24 mouse cellular contexts compared by ENCODE assay signal in genomic region chr3:69461956-69462355, GRCm38 (mm10).
DNase-seq lines count a peak whose midpoint lies in the region; ATAC-seq and TF ChIP-seq lines count a peak whose summit lies in the region.
"Had no signal": no experiment of that assay in that cellular context is flagged by ENCODE, and none has a peak within 500 bp of the region (broad histone marks: within the 10 kb centered on the region; RNA-seq: fewer than 3 reads in every experiment).

No protein-coding gene starts in this region.

- no peaks in the 10 kb centered on the region for H3K36me3 ChIP-seq in lung, embryonic 14.5 days (ENCODE audit: insufficient read depth)
- no peaks in the 10 kb centered on the region for H3K36me3 ChIP-seq in lung, postnatal 0 days (ENCODE audit: insufficient read depth, low read length)
- H3K36me3 ChIP-seq: embryonic facial prominence, embryonic 12.5 days; embryonic facial prominence, embryonic 15.5 days; forebrain, embryonic 12.5 days; forebrain, embryonic 15.5 days; hindbrain, embryonic 10.5 days; hindbrain, embryonic 13.5 days had no signal

- no peaks in the 10 kb centered on the region for H3K4me1 ChIP-seq in lung, embryonic 14.5 days (ENCODE audit: insufficient read depth)
- H3K4me1 ChIP-seq in lung, adult 2 months (ENCODE audit: control insufficient read depth, insufficient read depth, low read length): no peaks in the 10 kb centered on the region
- no peaks in the 10 kb centered on the region for H3K4me1 ChIP-seq in lung, postnatal 0 days (ENCODE audit: insufficient read depth, low read depth, low read length)
- H3K4me1 ChIP-seq: embryonic facial prominence, embryonic 12.5 days; embryonic facial prominence, embryonic 15.5 days; forebrain, embryonic 12.5 days; hindbrain, embryonic 10.5 days; hindbrain, embryonic 13.5 days had no signal

- H3K9me3 ChIP-seq in lung, embryonic 14.5 days (ENCODE audit: low read depth, low read length): no peaks in the 10 kb centered on the region
- H3K9me3 ChIP-seq in lung, postnatal 0 days (ENCODE audit: low read length): no peaks in the 10 kb centered on the region
- H3K9me3 ChIP-seq: embryonic facial prominence, embryonic 12.5 days; embryonic facial prominence, embryonic 15.5 days; forebrain, embryonic 12.5 days; forebrain, embryonic 15.5 days; hindbrain, embryonic 10.5 days; hindbrain, embryonic 13.5 days had no signal

- no peak for TF ChIP-seq POLR2A in lung, adult 2 months (IDR thresholded peaks at IDR 0.05; ENCODE audit: borderline replicate concordance, extremely low read depth, low read depth, low read length)

- H3K4me3 ChIP-seq in lung, embryonic 14.5 days (ENCODE audit: low read depth, low read length): no peak overlapping the region
- no peak overlapping the region for H3K4me3 ChIP-seq in lung, adult 2 months (replicated peaks; ENCODE audit: extremely low read depth, low read depth, low read length)
- H3K4me3 ChIP-seq in lung, postnatal 0 days (ENCODE audit: low read depth, low read length): no peak overlapping the region
- H3K4me3 ChIP-seq: embryonic facial prominence, embryonic 12.5 days; embryonic facial prominence, embryonic 15.5 days; forebrain, embryonic 12.5 days; forebrain, embryonic 15.5 days; hindbrain, embryonic 10.5 days; hindbrain, embryonic 13.5 days had no signal

- no peak overlapping the region for H3K27ac ChIP-seq in lung, embryonic 14.5 days (ENCODE audit: low read depth)
- H3K27ac ChIP-seq in lung, postnatal 0 days (ENCODE audit: low read length): no peak overlapping the region
- H3K27ac ChIP-seq: embryonic facial prominence, embryonic 12.5 days; embryonic facial prominence, embryonic 15.5 days; forebrain, embryonic 12.5 days; forebrain, embryonic 15.5 days; hindbrain, embryonic 10.5 days; hindbrain, embryonic 13.5 days had no signal

- ATAC-seq in lung, embryonic 14.5 days (ENCODE audit: insufficient read depth): no peak
- ATAC-seq in lung, postnatal 0 days: no peak
- ATAC-seq: CD4-positive, CD25-positive, alpha-beta regulatory T cell, adult 4 months; forebrain, embryonic 15.5 days; hindbrain, embryonic 16.5 days had no signal

- no peak for TF ChIP-seq CTCF in lung, embryonic 14.5 days (IDR thresholded peaks at IDR 0.05; ENCODE audit: low read depth)
- TF ChIP-seq CTCF in lung, adult 2 months (IDR thresholded peaks at IDR 0.05; ENCODE audit: insufficient read depth, low read length): no peak
- no peak for TF ChIP-seq CTCF in lung, postnatal 0 days (IDR thresholded peaks at IDR 0.05)

- DNase-seq in lung, embryonic 14.5 days: peak; percentile 40
- no peak for DNase-seq in lung, adult 2 months
- peak; percentile 29 for DNase-seq in lung, postnatal 0 days (ENCODE audit: low spot score)
- DNase-seq in lung, postnatal 14 days: no peak
- peak; percentile 4 for DNase-seq in lung, postnatal 25 days (ENCODE audit: low spot score)
- peak; percentile 28 for DNase-seq in lung, postnatal 36 days
- DNase-seq: adrenal gland, adult 2 months; adrenal gland, postnatal 14 days; cerebellum, adult 11 months; cerebellum, adult 2 months; cerebellum, adult 9-11 months; cerebellum, postnatal 25 days; gastrocnemius, postnatal 10 days; gastrocnemius, postnatal 36 days; heart, postnatal 36 days had no signal

- H3K9ac ChIP-seq in lung, embryonic 14.5 days: no peak overlapping the region
- H3K9ac ChIP-seq in lung, postnatal 0 days (replicated peaks; ENCODE audit: low read depth): no peak overlapping the region
- H3K9ac ChIP-seq: embryonic facial prominence, embryonic 12.5 days; embryonic facial prominence, embryonic 15.5 days; forebrain, embryonic 12.5 days; forebrain, embryonic 15.5 days; hindbrain, embryonic 13.5 days had no signal

- 50% methylated on average over 1 of the region's 1 CpGs for WGBS in lung, embryonic 14.5 days
- 43% methylated on average over 1 of the region's 1 CpGs for whole genome bisulfite sequencing in lung, adult 2 months
- WGBS in lung, postnatal 0 days: 31% methylated on average over 1 of the region's 1 CpGs

- no peaks in the 10 kb centered on the region for H3K27me3 ChIP-seq in lung, embryonic 14.5 days (ENCODE audit: insufficient read depth, low read length)
- H3K27me3 ChIP-seq in lung, postnatal 0 days (replicated peaks; ENCODE audit: insufficient read depth, low read length): no peaks in the 10 kb centered on the region
- H3K27me3 ChIP-seq: embryonic facial prominence, embryonic 12.5 days; embryonic facial prominence, embryonic 15.5 days; forebrain, embryonic 12.5 days; forebrain, embryonic 15.5 days; hindbrain, embryonic 13.5 days had no signal

- H3K4me2 ChIP-seq in lung, embryonic 14.5 days: no peak overlapping the region
- no peak overlapping the region for H3K4me2 ChIP-seq in lung, postnatal 0 days (replicated peaks; ENCODE audit: low read depth, low read length)
- H3K4me2 ChIP-seq: embryonic facial prominence, embryonic 12.5 days; embryonic facial prominence, embryonic 15.5 days; forebrain, embryonic 12.5 days; forebrain, embryonic 15.5 days; heart, embryonic 11.5 days; hindbrain, embryonic 13.5 days had no signal

- no peak for TF ChIP-seq EP300 in lung, postnatal 0 days (IDR thresholded peaks at IDR 0.05)

Comparison
In these comparisons a context has a peak if more than half of its experiments do, and no peak if none do; other contexts are left out.
1. DNase-seq: peak in lung, embryonic 14.5 days (single experiment), lung, postnatal 0 days (single experiment), lung, postnatal 25 days (single experiment) and lung, postnatal 36 days (single experiment); none in lung, adult 2 months (single experiment) and lung, postnatal 14 days (single experiment).